Mouse (Mus musculus) MEL (cell line): ENCODE data around the gene Thoc5. TPM values are rescaled to one million over a fixed set of nuclear protein-coding genes. Genes with fewer than 3 reads are reported as not detected.

Experiments
- DNase-seq: peaks from one replicate; pipeline ENCODE4 v3.0.0; 2011; ENCODE audit warnings: low read depth, low spot score
- H3K27ac ChIP-seq: 2 replicates; pipeline ENCODE4 v1.5.1; 2012; ENCODE audit warnings: low read depth, mild to moderate bottlenecking, control low read depth, low read length, moderate library complexity; ENCODE audit not compliant: control insufficient read depth
- H3K27me3 ChIP-seq, 2 experiments: fragments of 150-350 bp in 1 of 2; sonication (generic) in 1 of 2; 2 replicates each; pipeline ENCODE4 v1.6.1; 2012; ENCODE audit warnings: low read length in 2 of 2, mild to moderate bottlenecking in 2 of 2, improper control_type of control experiment in 1 of 2, moderate library complexity in 1 of 2; ENCODE audit not compliant: insufficient read depth in 2 of 2, control insufficient read depth in 1 of 2
- H3K36me3 ChIP-seq, 2 experiments: 2 replicates each; pipeline ENCODE4 v1.6.1; 2012 to 2014; ENCODE audit warnings: low read length in 2 of 2, improper control_type of control experiment in 1 of 2, inconsistent platforms in 1 of 2, mild to moderate bottlenecking in 1 of 2; ENCODE audit not compliant: insufficient read depth in 2 of 2, control insufficient read depth in 1 of 2
- H3K4me1 ChIP-seq, 2 experiments: fragments of 150-350 bp in 1 of 2; sonication (generic) in 1 of 2; 2 replicates each; pipeline ENCODE4 v1.6.1; 2012; ENCODE audit warnings: low read length in 2 of 2, improper control_type of control experiment in 1 of 2, mild to moderate bottlenecking in 1 of 2; ENCODE audit not compliant: insufficient read depth in 2 of 2, control insufficient read depth in 1 of 2
- H3K4me3 ChIP-seq, 2 experiments: fragments of 150-350 bp in 1 of 2; sonication (generic) in 1 of 2; 2 replicates each; pipeline ENCODE4 v1.5.1; 2012; ENCODE audit warnings: low read depth in 2 of 2, low read length in 2 of 2, mild to moderate bottlenecking in 2 of 2, moderate library complexity in 2 of 2, control low read depth in 1 of 2, improper control_type of control experiment in 1 of 2; ENCODE audit not compliant: control insufficient read depth in 1 of 2, insufficient read depth in 1 of 2
- H3K79me2 ChIP-seq: 2 replicates; pipeline ENCODE4 v1.6.1; 2012; ENCODE audit warnings: mild to moderate bottlenecking, low read length, moderate library complexity; ENCODE audit not compliant: control insufficient read depth, poor library complexity, insufficient read depth
- H3K9ac ChIP-seq: 2 replicates; pipeline ENCODE4 v1.6.1; 2012; ENCODE audit warnings: low read depth, mild to moderate bottlenecking, control low read depth, low read length, moderate library complexity; ENCODE audit not compliant: control insufficient read depth, poor library complexity, severe bottlenecking
- H3K9me3 ChIP-seq: fragments of 150-350 bp; sonication (generic); replicated peaks from 2 replicates; pipeline ENCODE4 v1.6.1; 2012; ENCODE audit warnings: mild to moderate bottlenecking, low read length, improper control_type of control experiment, moderate library complexity; ENCODE audit not compliant: insufficient read depth
- BHLHE40 ChIP-seq: IDR thresholded peaks from 2 replicates; pipeline ENCODE4 v1.6.1; 2012; ENCODE audit warnings: low read depth, mild to moderate bottlenecking, inconsistent platforms, low read length, improper control_type of control experiment, borderline replicate concordance
- CHD1 ChIP-seq: IDR thresholded peaks from 2 replicates; pipeline ENCODE4 v1.6.1; 2012; ENCODE audit warnings: low read depth, mild to moderate bottlenecking, inconsistent platforms, low read length, improper control_type of control experiment
- CTCF ChIP-seq, 3 experiments: IDR thresholded peaks in 2 of 3; conservative IDR thresholded peaks in 1 of 3; 2 replicates each; pipeline ENCODE4 v1.5.1; 2011 to 2012; ENCODE audit warnings: low read length in 3 of 3, low read depth in 2 of 3, mild to moderate bottlenecking in 2 of 3, improper control_type of control experiment in 1 of 3, inconsistent platforms in 1 of 3, mixed read lengths in 1 of 3, moderate library complexity in 1 of 3; ENCODE audit not compliant: control insufficient read depth in 1 of 3, insufficient read depth in 1 of 3, poor library complexity in 1 of 3, severe bottlenecking in 1 of 3
- E2F4 ChIP-seq: IDR thresholded peaks from 2 replicates; pipeline ENCODE4 v1.6.1; 2011; ENCODE audit warnings: low read depth, low read length, improper control_type of control experiment, borderline replicate concordance
- ETS1 ChIP-seq: IDR thresholded peaks from 2 replicates; pipeline ENCODE4 v1.6.1; 2012; ENCODE audit warnings: low read depth, mild to moderate bottlenecking, inconsistent platforms, low read length, improper control_type of control experiment, moderate library complexity
- GABPA ChIP-seq: IDR thresholded peaks from 2 replicates; pipeline ENCODE4 v1.6.1; 2012; ENCODE audit warnings: low read depth, mild to moderate bottlenecking, inconsistent platforms, low read length, improper control_type of control experiment, moderate library complexity
- GATA1 ChIP-seq: IDR thresholded peaks from 2 replicates; pipeline ENCODE4 v1.6.1; 2011; ENCODE audit warnings: low read depth, low read length, improper control_type of control experiment
- JUND ChIP-seq: IDR thresholded peaks from 2 replicates; pipeline ENCODE4 v1.6.1; 2011; ENCODE audit warnings: low read depth, mild to moderate bottlenecking, improper control_type of control experiment, low read length
- MAFK ChIP-seq: IDR thresholded peaks from 2 replicates; pipeline ENCODE4 v1.6.1; 2011; ENCODE audit warnings: low read depth, mild to moderate bottlenecking, low read length, improper control_type of control experiment, borderline replicate concordance
- MAX ChIP-seq: IDR thresholded peaks from 2 replicates; pipeline ENCODE4 v1.6.1; 2011; ENCODE audit warnings: low read length, improper control_type of control experiment
- MAZ ChIP-seq: IDR thresholded peaks from 2 replicates; pipeline ENCODE4 v1.6.1; 2012; ENCODE audit warnings: low read depth, mild to moderate bottlenecking, inconsistent platforms, low read length, improper control_type of control experiment
- MXI1 ChIP-seq: IDR thresholded peaks from 2 replicates; pipeline ENCODE4 v1.6.1; 2011; ENCODE audit warnings: mild to moderate bottlenecking, low read depth, low read length, improper control_type of control experiment
- MYB ChIP-seq: IDR thresholded peaks from 2 replicates; pipeline ENCODE4 v1.6.1; 2011; ENCODE audit warnings: mild to moderate bottlenecking, low read depth, low read length, improper control_type of control experiment
- NELFE ChIP-seq: IDR thresholded peaks from 2 replicates; pipeline ENCODE4 v1.6.1; 2011; ENCODE audit warnings: low read depth, low read length, improper control_type of control experiment
- NRF1 ChIP-seq: IDR thresholded peaks from 2 replicates; pipeline ENCODE4 v1.6.1; 2014; ENCODE audit warnings: low read depth, mild to moderate bottlenecking, inconsistent platforms, low read length, improper control_type of control experiment, moderate library complexity; ENCODE audit not compliant: poor library complexity, insufficient read depth, severe bottlenecking
- POLR2A ChIP-seq, 2 experiments: IDR thresholded peaks; 2 replicates each; pipeline ENCODE4 v1.6.1; 2011 to 2012; ENCODE audit warnings: low read length in 2 of 2, mild to moderate bottlenecking in 2 of 2, control low read depth in 1 of 2, improper control_type of control experiment in 1 of 2, low read depth in 1 of 2, moderate library complexity in 1 of 2; ENCODE audit not compliant: control insufficient read depth in 1 of 2, insufficient read depth in 1 of 2, poor library complexity in 1 of 2
- POLR2AphosphoS2 ChIP-seq: IDR thresholded peaks from 2 replicates; pipeline ENCODE4 v1.6.1; 2011; ENCODE audit warnings: low read length, improper control_type of control experiment
- RAD21 ChIP-seq: IDR thresholded peaks from 2 replicates; pipeline ENCODE4 v1.6.1; 2011; ENCODE audit warnings: mild to moderate bottlenecking, low read depth, low read length, improper control_type of control experiment
- RCOR1 ChIP-seq: IDR thresholded peaks from 2 replicates; pipeline ENCODE4 v1.6.1; 2012; ENCODE audit warnings: low read depth, mild to moderate bottlenecking, inconsistent platforms, low read length, improper control_type of control experiment
- SIN3A ChIP-seq: IDR thresholded peaks from 2 replicates; pipeline ENCODE4 v1.6.1; 2012; ENCODE audit warnings: low read length, improper control_type of control experiment, inconsistent platforms
- TAL1 ChIP-seq: IDR thresholded peaks from 2 replicates; pipeline ENCODE4 v1.6.1; 2012; ENCODE audit warnings: mild to moderate bottlenecking, inconsistent platforms, low read length, moderate library complexity, mixed read lengths
- TCF12 ChIP-seq: IDR thresholded peaks from 2 replicates; pipeline ENCODE4 v1.6.1; 2014; ENCODE audit warnings: low read depth, mild to moderate bottlenecking, inconsistent platforms, low read length, improper control_type of control experiment, moderate library complexity
- UBTF ChIP-seq: IDR thresholded peaks from 2 replicates; pipeline ENCODE4 v1.6.1; 2012; ENCODE audit warnings: low read depth, mild to moderate bottlenecking, inconsistent platforms, low read length, improper control_type of control experiment, moderate library complexity, borderline replicate concordance; ENCODE audit not compliant: insufficient read depth
- USF2 ChIP-seq, 2 experiments: IDR thresholded peaks; 2 replicates each; pipeline ENCODE4 v1.6.1; 2011 to 2012; ENCODE audit warnings: improper control_type of control experiment in 2 of 2, low read length in 2 of 2, borderline replicate concordance in 1 of 2, inconsistent platforms in 1 of 2, low read depth in 1 of 2, mild to moderate bottlenecking in 1 of 2; ENCODE audit not compliant: insufficient read depth in 1 of 2
- polyA plus RNA-seq, 2 experiments: library from polyadenylated mRNA; stranded (reverse) in 1 of 2; unstranded in 1 of 2; fragments of >175 nt in 1 of 2; fragments of >200 nt in 1 of 2; gene quantifications; 2 replicates each; pipeline versions ENCODE4 v1.2.1 to v1.2.4; 2012; ENCODE audit warnings: low replicate concordance in 2 of 2, low read depth in 1 of 2; ENCODE audit not compliant: insufficient read length in 2 of 2, insufficient read depth in 1 of 2, missing spikeins in 1 of 2
- total RNA-seq: library from RNA; depleted of rRNA; stranded (reverse); fragments of 300-350 nt; gene quantifications from 2 replicates; pipeline ENCODE4 v1.2.3, GENCODE M21; 2012

Gene Thoc5
- total and polyA plus RNA-seq, 3 experiments, result 69.1 to 80.4 (median 72.0) TPM

DNA sequence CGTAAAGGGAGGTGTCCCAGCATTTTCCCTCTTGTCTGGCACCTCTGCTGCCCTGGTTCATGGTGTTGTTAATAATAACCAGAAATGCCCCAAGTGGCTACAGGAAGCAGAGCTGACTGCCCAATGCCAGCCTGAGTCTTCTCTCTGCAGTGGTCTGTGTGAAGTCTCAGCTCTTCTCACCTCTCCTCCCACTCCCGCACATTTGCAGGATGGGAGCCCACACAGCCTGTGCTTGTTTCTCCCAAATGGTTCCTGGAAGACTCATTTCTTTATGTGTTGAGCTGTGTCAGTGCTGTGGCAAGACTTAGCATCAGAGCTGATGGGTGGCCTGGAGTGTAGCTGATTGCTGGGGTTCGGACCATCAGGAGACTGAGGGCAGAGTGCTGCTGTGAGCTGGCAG, 32.1 kb downstream of the Thoc5 start:
- Histone ChIP-seq H3K4me1 (peaks cover 0 to 8% of the 10 kb centered on the region in 2 experiments; a peak in 1 of 4 replicates), H3K9me3 (no peaks in the 10 kb centered on the region), H3K4me3 (no peak overlapping the region)
- DNase-seq, result no peak
- TF ChIP-seq CTCF (IDR thresholded peaks at IDR 0.05 in 2 of 3, conservative IDR thresholded peaks at IDR 0.05 in 1 of 3; ENCODE audit: control insufficient read depth in 1 of 3, insufficient read depth in 1 of 3, low read depth in 2 of 3, low read length in 3 of 3, poor library complexity in 1 of 3, severe bottlenecking in 1 of 3), result no peak
- TF ChIP-seq BHLHE40, result no peak
- TF ChIP-seq E2F4, result no peak
- TF ChIP-seq POLR2AphosphoS2, result no peak
- TF ChIP-seq JUND, result no peak
- TF ChIP-seq UBTF, result no peak
- TF ChIP-seq MAZ, result no peak
- TF ChIP-seq TAL1, result no peak
- no peak for TF ChIP-seq ETS1
- TF ChIP-seq NELFE, result no peak
- TF ChIP-seq NRF1, result no peak
- no peak for TF ChIP-seq RCOR1
- TF ChIP-seq CHD1, result no peak
- no peak for TF ChIP-seq POLR2A (IDR thresholded peaks at IDR 0.05; ENCODE audit: control insufficient read depth in 1 of 2, insufficient read depth in 1 of 2, low read depth in 1 of 2, low read length in 2 of 2, poor library complexity in 1 of 2)
- TF ChIP-seq MAX, result no peak
- TF ChIP-seq GABPA, result no peak
- TF ChIP-seq MAFK, result no peak
- TF ChIP-seq MYB, result no peak
- TF ChIP-seq, all 39 proteins: peak for 0
- peaks cover 0 to 3% of the 10 kb centered on the region in 2 experiments for H3K36me3 ChIP-seq
- H3K79me2 ChIP-seq, result no peaks in the 10 kb centered on the region
- H3K9ac ChIP-seq, result no peak overlapping the region
- no peaks in the 10 kb centered on the region for H3K27me3 ChIP-seq
- H3K27ac ChIP-seq, result no peak overlapping the region

DNA sequence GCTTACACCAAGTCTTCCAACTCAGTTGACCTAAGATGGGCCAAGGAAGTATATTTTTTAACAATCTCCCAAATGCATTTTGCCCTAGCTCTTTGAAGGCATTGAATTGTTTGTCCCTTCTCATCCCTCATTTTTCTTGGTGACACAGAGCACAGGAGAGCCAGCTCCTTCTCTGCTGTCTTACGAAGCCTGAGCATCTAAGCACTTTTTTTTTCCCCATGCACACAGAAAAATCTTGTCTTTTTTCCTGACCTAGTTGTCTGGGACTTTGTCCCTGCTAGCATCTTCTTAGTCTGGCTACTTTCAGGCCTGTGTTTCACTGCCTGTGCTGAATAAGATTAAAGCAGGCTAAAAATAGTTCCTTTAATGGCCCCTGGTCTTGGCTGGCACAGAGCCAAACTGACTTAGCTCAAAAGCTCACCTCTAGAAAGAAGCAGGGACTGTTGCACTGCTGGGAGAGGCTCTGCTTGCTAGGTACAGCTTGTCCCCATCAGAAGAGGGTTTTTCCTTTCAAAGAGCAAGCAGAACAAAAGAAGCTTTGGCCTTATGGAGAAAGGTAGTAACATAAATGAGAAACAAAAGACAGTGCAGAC, 36.0 kb downstream of the Thoc5 start:
- TF ChIP-seq UBTF (no peak), GABPA (no peak), USF2 (IDR thresholded peaks at IDR 0.05; ENCODE audit: borderline replicate concordance in 1 of 2, insufficient read depth in 1 of 2, low read depth in 1 of 2, low read length in 2 of 2) (no peak), CHD1 (no peak), TAL1 (no peak), MXI1 (no peak), BHLHE40 (no peak), E2F4 (no peak), TCF12 (no peak), RAD21 (no peak), GATA1 (no peak), SIN3A (no peak), POLR2A (IDR thresholded peaks at IDR 0.05; ENCODE audit: control insufficient read depth in 1 of 2, insufficient read depth in 1 of 2, low read depth in 1 of 2, low read length in 2 of 2, poor library complexity in 1 of 2) (no peak), NELFE (no peak)
- Histone ChIP-seq H3K4me1 (peaks cover 0 to 8% of the 10 kb centered on the region in 2 experiments; a peak in 1 of 4 replicates), H3K36me3 (peaks cover 0 to 5% of the 10 kb centered on the region in 2 experiments; a peak in 3 of 4 replicates), H3K27ac (no peak overlapping the region), H3K9ac (no peak overlapping the region), H3K9me3 (no peaks in the 10 kb centered on the region), H3K79me2 (no peaks in the 10 kb centered on the region), H3K4me3 (no peak overlapping the region), H3K27me3 (no peaks in the 10 kb centered on the region)
- DNase-seq, result peak; percentile 48
